29 mouse cellular contexts compared by ENCODE assay signal in the genomic region with DNA sequence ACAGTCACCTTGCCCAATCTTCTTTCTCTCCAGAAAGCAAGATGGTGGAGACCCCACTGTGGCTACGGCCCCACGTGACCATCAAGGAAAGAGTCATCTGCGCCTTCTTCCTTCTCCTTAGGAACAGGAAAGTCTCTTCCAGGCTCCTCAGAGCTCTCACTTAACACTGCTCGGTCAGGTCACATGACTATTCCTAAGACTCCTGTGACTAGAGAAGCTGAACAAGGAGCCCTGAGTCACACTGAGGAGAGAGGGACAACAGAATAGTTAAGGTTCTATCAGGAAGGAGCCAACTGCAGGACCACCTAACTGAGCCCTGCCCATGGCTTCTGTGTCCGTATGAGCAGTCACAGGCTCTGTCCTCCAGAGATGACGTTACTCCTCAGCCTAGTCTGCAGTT.
A peak's percentile ranks its signal among the peaks of the same experiment; 100 is the strongest.
DNase-seq lines count a peak whose midpoint lies in the region; ATAC-seq and TF ChIP-seq lines count a peak whose summit lies in the region.
"Had no signal": no experiment of that assay in that cellular context is flagged by ENCODE, and none has a peak within 500 bp of the region (broad histone marks: within the 10 kb centered on the region; RNA-seq: fewer than 3 reads in every experiment).

No protein-coding gene starts in this region.

- no peaks in the 10 kb centered on the region for H3K36me3 ChIP-seq in liver, embryonic 12.5 days
- H3K36me3 ChIP-seq in liver, postnatal 0 days (replicated peaks; ENCODE audit: insufficient read depth, low read length): no peaks in the 10 kb centered on the region
- no peaks in the 10 kb centered on the region for H3K36me3 ChIP-seq in MEL (ENCODE audit: control insufficient read depth in 1 of 2, insufficient read depth in 2 of 2, low read length in 2 of 2)
- H3K36me3 ChIP-seq in intestine, embryonic 14.5 days (ENCODE audit: control insufficient read depth, insufficient read depth, low read length): no peaks in the 10 kb centered on the region
- H3K36me3 ChIP-seq in stomach, embryonic 15.5 days: no peaks in the 10 kb centered on the region
- no peaks in the 10 kb centered on the region for H3K36me3 ChIP-seq in forebrain, embryonic 16.5 days (ENCODE audit: control insufficient read depth, insufficient read depth)
- H3K36me3 ChIP-seq: embryonic facial prominence, embryonic 13.5 days; G1E; hindbrain, embryonic 10.5 days; limb, embryonic 10.5 days; liver, embryonic 13.5 days; midbrain, embryonic 13.5 days had no signal

- TF ChIP-seq EP300 in liver, postnatal 0 days (IDR thresholded peaks at IDR 0.05; ENCODE audit: low read depth): no peak
- TF ChIP-seq EP300 in MEL (IDR thresholded peaks at IDR 0.05; ENCODE audit: low read depth in 1 of 2, low read length in 2 of 2): no peak

- H3K4me3 ChIP-seq in liver, embryonic 12.5 days: no peak overlapping the region
- H3K4me3 ChIP-seq in liver, postnatal 0 days (ENCODE audit: low read depth, low read length): no peak overlapping the region
- H3K4me3 ChIP-seq in MEL (ENCODE audit: control insufficient read depth in 1 of 2, insufficient read depth in 1 of 2, low read depth in 2 of 2, low read length in 2 of 2): no peak overlapping the region
- H3K4me3 ChIP-seq in intestine, embryonic 14.5 days (ENCODE audit: low read depth, low read length): no peak overlapping the region
- no peak overlapping the region for H3K4me3 ChIP-seq in stomach, embryonic 15.5 days (replicated peaks)
- no peak overlapping the region for H3K4me3 ChIP-seq in forebrain, embryonic 16.5 days (replicated peaks; ENCODE audit: low read length)
- H3K4me3 ChIP-seq: embryonic facial prominence, embryonic 13.5 days; forebrain, embryonic 13.5 days; hindbrain, embryonic 10.5 days; layer of hippocampus, adult 2 months; limb, embryonic 10.5 days; liver, embryonic 13.5 days; megakaryocyte, embryonic 14.5 days; midbrain, embryonic 13.5 days had no signal

- TF ChIP-seq POLR2A in MEL (IDR thresholded peaks at IDR 0.05; ENCODE audit: control insufficient read depth in 1 of 2, insufficient read depth in 1 of 2, low read depth in 1 of 2, low read length in 2 of 2, poor library complexity in 1 of 2): no peak

- no peaks in the 10 kb centered on the region for H3K9me3 ChIP-seq in liver, embryonic 12.5 days (replicated peaks)
- H3K9me3 ChIP-seq in liver, postnatal 0 days (ENCODE audit: low read length): no peaks in the 10 kb centered on the region
- no peaks in the 10 kb centered on the region for H3K9me3 ChIP-seq in MEL (replicated peaks; ENCODE audit: insufficient read depth, low read length)
- no peaks in the 10 kb centered on the region for H3K9me3 ChIP-seq in intestine, embryonic 14.5 days (ENCODE audit: control insufficient read depth, low read length)
- H3K9me3 ChIP-seq in stomach, embryonic 15.5 days: no peaks in the 10 kb centered on the region
- peaks cover 3% of the 10 kb centered on the region; the same call in 1 of the 2 replicates for H3K9me3 ChIP-seq in forebrain, embryonic 16.5 days (ENCODE audit: control insufficient read depth, low read length)
- H3K9me3 ChIP-seq: embryonic facial prominence, embryonic 13.5 days; forebrain, embryonic 13.5 days; G1E; hindbrain, embryonic 10.5 days; limb, embryonic 10.5 days; liver, embryonic 13.5 days; midbrain, embryonic 13.5 days had no signal

- H3K27ac ChIP-seq in liver, embryonic 12.5 days: 0 out of 2 replicates have a peak overlapping the region, but pooled peaks have one; percentile 20
- H3K27ac ChIP-seq in liver, postnatal 0 days (ENCODE audit: low read depth): no peak overlapping the region
- H3K27ac ChIP-seq in MEL (ENCODE audit: control insufficient read depth, low read depth, low read length): no peak overlapping the region
- H3K27ac ChIP-seq in intestine, embryonic 14.5 days (ENCODE audit: low read depth): peak overlapping the region; percentile 79
- H3K27ac ChIP-seq in stomach, embryonic 15.5 days: peak overlapping the region; percentile 76
- no peak overlapping the region for H3K27ac ChIP-seq in forebrain, embryonic 16.5 days (ENCODE audit: low read length)
- H3K27ac ChIP-seq: embryonic facial prominence, embryonic 13.5 days; forebrain, embryonic 13.5 days; hindbrain, embryonic 10.5 days; layer of hippocampus, adult 2 months; limb, embryonic 10.5 days; liver, embryonic 13.5 days; midbrain, embryonic 13.5 days had no signal

- DNase-seq in liver, postnatal 0 days: no peak
- DNase-seq in MEL (ENCODE audit: low read depth, low spot score): no peak
- DNase-seq in intestine, embryonic 14.5 days (ENCODE audit: low spot score): no peak
- DNase-seq: adrenal gland, adult 8-10 months; B cell, adult 2 months; cerebellum, adult 18-20 months; cerebellum, postnatal 14 days; gastrocnemius, postnatal 10 days; kidney, adult 18-20 months; kidney, postnatal 25 days; lung, postnatal 14 days; right cerebral cortex, postnatal 14 days; spleen, adult 18-20 months had no signal

- WGBS in liver, embryonic 12.5 days (ENCODE audit: insufficient replicate concordance): 76% methylated on average over 6 of the region's 6 CpGs
- 80% methylated on average over 6 of the region's 6 CpGs for WGBS in liver, postnatal 0 days (ENCODE audit: insufficient replicate concordance)
- WGBS in intestine, embryonic 14.5 days: 72% methylated on average over 6 of the region's 6 CpGs
- 74% methylated on average over 6 of the region's 6 CpGs for WGBS in stomach, embryonic 15.5 days
- WGBS in forebrain, embryonic 16.5 days: 90% methylated on average over 6 of the region's 6 CpGs

- no peaks in the 10 kb centered on the region for H3K79me2 ChIP-seq in MEL (ENCODE audit: control insufficient read depth, insufficient read depth, low read length, poor library complexity)

- H3K4me2 ChIP-seq in liver, embryonic 12.5 days: no peak overlapping the region
- H3K4me2 ChIP-seq in liver, postnatal 0 days (ENCODE audit: low read depth, low read length): no peak overlapping the region
- H3K4me2 ChIP-seq in intestine, embryonic 14.5 days (ENCODE audit: low read length): no peak overlapping the region
- H3K4me2 ChIP-seq in stomach, embryonic 15.5 days: no peak overlapping the region
- H3K4me2 ChIP-seq in forebrain, embryonic 16.5 days (ENCODE audit: low read length): no peak overlapping the region
- H3K4me2 ChIP-seq: embryonic facial prominence, embryonic 13.5 days; forebrain, embryonic 13.5 days; heart, embryonic 11.5 days; liver, embryonic 13.5 days; midbrain, embryonic 13.5 days had no signal

- TF ChIP-seq CTCF in liver, postnatal 0 days (IDR thresholded peaks at IDR 0.05; ENCODE audit: low read depth): no peak
- no peak for TF ChIP-seq CTCF in MEL (IDR thresholded peaks at IDR 0.05 in 2 of 3, conservative IDR thresholded peaks at IDR 0.05 in 1 of 3; ENCODE audit: control insufficient read depth in 1 of 3, insufficient read depth in 1 of 3, low read depth in 2 of 3, low read length in 3 of 3, poor library complexity in 1 of 3, severe bottlenecking in 1 of 3)

- no peak overlapping the region for H3K9ac ChIP-seq in liver, embryonic 12.5 days
- H3K9ac ChIP-seq in liver, postnatal 0 days (replicated peaks): no peak overlapping the region
- no peak overlapping the region for H3K9ac ChIP-seq in MEL (ENCODE audit: control insufficient read depth, low read depth, low read length, poor library complexity, severe bottlenecking)
- H3K9ac ChIP-seq in intestine, embryonic 14.5 days (ENCODE audit: low read length): no peak overlapping the region
- no peak overlapping the region for H3K9ac ChIP-seq in stomach, embryonic 15.5 days
- no peak overlapping the region for H3K9ac ChIP-seq in forebrain, embryonic 16.5 days (replicated peaks; ENCODE audit: low read depth, low read length)
- H3K9ac ChIP-seq: embryonic facial prominence, embryonic 13.5 days; forebrain, embryonic 13.5 days; liver, embryonic 13.5 days; midbrain, embryonic 13.5 days had no signal

- ATAC-seq in liver, embryonic 12.5 days: no peak
- no peak for ATAC-seq in liver, postnatal 0 days
- ATAC-seq in intestine, embryonic 14.5 days (replicated peaks; ENCODE audit: low FRiP score, low TSS enrichment, low read depth): peak; percentile 48
- 0 out of 2 replicates have a peak, but pooled peaks have one; percentile 51 for ATAC-seq in stomach, embryonic 15.5 days (ENCODE audit: insufficient read depth, low FRiP score, low read depth)
- ATAC-seq in erythroblast, adult 5-6 weeks (replicated peaks; ENCODE audit: low FRiP score, poor library complexity, severe bottlenecking): no peak
- ATAC-seq in forebrain, embryonic 16.5 days: no peak
- ATAC-seq: forebrain, embryonic 13.5 days; hindbrain, embryonic 16.5 days; midbrain, embryonic 13.5 days had no signal

- H3K27me3 ChIP-seq in liver, embryonic 12.5 days (replicated peaks): no peaks in the 10 kb centered on the region
- H3K27me3 ChIP-seq in liver, postnatal 0 days (ENCODE audit: insufficient read depth, low read length): no peaks in the 10 kb centered on the region
- H3K27me3 ChIP-seq in MEL (ENCODE audit: control insufficient read depth in 1 of 2, insufficient read depth in 2 of 2, low read length in 2 of 2): no peaks in the 10 kb centered on the region
- H3K27me3 ChIP-seq in intestine, embryonic 14.5 days (replicated peaks; ENCODE audit: control insufficient read depth, insufficient read depth, low read length): no peaks in the 10 kb centered on the region
- no peaks in the 10 kb centered on the region for H3K27me3 ChIP-seq in stomach, embryonic 15.5 days (replicated peaks)
- H3K27me3 ChIP-seq in forebrain, embryonic 16.5 days (replicated peaks; ENCODE audit: control insufficient read depth, insufficient read depth, low read length): no peaks in the 10 kb centered on the region
- H3K27me3 ChIP-seq: CH12.LX; embryonic facial prominence, embryonic 13.5 days; forebrain, embryonic 13.5 days; midbrain, embryonic 13.5 days had no signal

- no peak for TF ChIP-seq RAD21 in MEL (IDR thresholded peaks at IDR 0.05; ENCODE audit: low read depth, low read length)

- H3K4me1 ChIP-seq in liver, embryonic 12.5 days: peaks cover 16% of the 10 kb centered on the region
- H3K4me1 ChIP-seq in liver, postnatal 0 days (ENCODE audit: insufficient read depth): no peaks in the 10 kb centered on the region
- no peaks in the 10 kb centered on the region for H3K4me1 ChIP-seq in MEL (ENCODE audit: control insufficient read depth in 1 of 2, insufficient read depth in 2 of 2, low read length in 2 of 2)
- peaks cover 39% of the 10 kb centered on the region for H3K4me1 ChIP-seq in intestine, embryonic 14.5 days (replicated peaks; ENCODE audit: control insufficient read depth, insufficient read depth, low read length)
- H3K4me1 ChIP-seq in stomach, embryonic 15.5 days: peaks cover 7% of the 10 kb centered on the region; the same call in 1 of the 2 replicates
- no peaks in the 10 kb centered on the region for H3K4me1 ChIP-seq in forebrain, embryonic 16.5 days (replicated peaks; ENCODE audit: control insufficient read depth, insufficient read depth, low read length)
- H3K4me1 ChIP-seq: forebrain, embryonic 13.5 days; megakaryocyte, embryonic 14.5 days; midbrain, embryonic 13.5 days had no signal

TF ChIP-seq in MEL, 35 proteins besides CTCF, POLR2A, EP300 and RAD21 (continues in another document):
- 0 out of 2 replicates have a peak, but pooled peaks have one; percentile 15 for TF ChIP-seq USF1 (IDR thresholded peaks at IDR 0.05; ENCODE audit: low read depth, low read length)
- no peak for TF ChIP-seq BHLHE40 (IDR thresholded peaks at IDR 0.05; ENCODE audit: borderline replicate concordance, low read depth, low read length)
- no peak for TF ChIP-seq ZC3H11A (IDR thresholded peaks at IDR 0.05; ENCODE audit: low read depth, low read length)
- no peak for TF ChIP-seq TCF12 (IDR thresholded peaks at IDR 0.05; ENCODE audit: low read depth, low read length)

Comparison
In these comparisons a context has a peak if more than half of its experiments do, and no peak if none do; other contexts are left out.
1. H3K27ac ChIP-seq: peak in liver, embryonic 12.5 days (single experiment), intestine, embryonic 14.5 days (single experiment) and stomach, embryonic 15.5 days (single experiment); none in liver, postnatal 0 days (single experiment), MEL (single experiment) and forebrain, embryonic 16.5 days (single experiment).
2. ATAC-seq: peak in intestine, embryonic 14.5 days (single experiment) and stomach, embryonic 15.5 days (single experiment); none in liver, embryonic 12.5 days (single experiment), liver, postnatal 0 days (single experiment), erythroblast, adult 5-6 weeks (single experiment) and forebrain, embryonic 16.5 days (single experiment).